Mouse (Mus musculus) T-cell, adult 2 months (primary cell): ENCODE results near the gene Qtrt1.

Experiments
- DNase-seq: peaks from one replicate; pipeline ENCODE4 v3.0.0; 2022; ENCODE audit warnings: low spot score

The Qtrt1 gene

GRCm38 (mm10) chr9:21411669-21412550, at the start of gene Qtrt1:
Gene Qtrt1, plus strand, starts transcription at chr9:21411837.
- DNase-seq: peak; percentile 86

DNA sequence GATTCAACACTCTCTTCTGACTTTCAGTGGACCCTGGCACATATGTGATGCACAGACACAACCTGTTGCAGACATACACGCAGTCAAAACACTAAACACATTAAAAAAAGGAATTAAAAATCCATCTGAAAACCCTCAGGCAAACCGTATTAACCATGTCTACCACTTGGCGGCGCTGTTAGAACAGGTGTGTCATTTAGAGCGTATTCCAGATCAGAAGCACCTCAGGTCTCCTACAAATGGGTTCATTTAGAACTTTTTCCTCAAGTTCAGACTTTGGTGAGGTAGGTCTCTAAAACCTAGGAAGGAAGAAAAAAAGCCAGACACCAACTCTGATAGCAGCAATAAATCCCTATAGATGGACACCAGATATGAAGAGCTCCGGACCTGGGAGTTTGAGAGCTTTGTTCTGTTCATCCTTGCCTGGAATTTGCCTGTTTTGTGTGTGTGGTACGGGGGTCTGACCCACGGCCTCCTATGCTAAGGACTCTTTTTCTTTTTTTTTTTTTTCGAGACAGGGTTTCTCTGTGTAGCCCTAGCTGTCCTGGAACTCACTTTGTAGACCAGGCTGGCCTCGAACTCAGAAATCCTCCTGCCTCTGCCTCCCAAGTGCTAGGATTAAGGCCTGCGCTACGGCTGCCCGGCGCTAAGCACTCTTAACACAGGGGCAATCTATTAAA, 45.0 kb upstream of the Qtrt1 start:
- DNase-seq: peak; percentile 75

GRCm38 (mm10) chr9:21367357-21368111, 44.1 kb upstream of the Qtrt1 start, which contains the start of gene Ilf3:
Gene Ilf3, plus strand, starts transcription at chr9:21367871.
- peak; percentile 100 for DNase-seq

- peak; percentile 81 for DNase-seq
Observed at GRCm38 (mm10) chr9:21368131-21368584, 43.5 kb upstream of the Qtrt1 start.

GRCm38 (mm10) chr9:21369080-21369479, 42.6 kb upstream of the Qtrt1 start:
- DNase-seq: no peak

- DNase-seq: no peak
Observed at GRCm38 (mm10) chr9:21370876-21371275, 40.8 kb upstream of the Qtrt1 start.

GRCm38 (mm10) chr9:21372508-21372907, 39.1 kb upstream of the Qtrt1 start:
- no peak for DNase-seq

DNA sequence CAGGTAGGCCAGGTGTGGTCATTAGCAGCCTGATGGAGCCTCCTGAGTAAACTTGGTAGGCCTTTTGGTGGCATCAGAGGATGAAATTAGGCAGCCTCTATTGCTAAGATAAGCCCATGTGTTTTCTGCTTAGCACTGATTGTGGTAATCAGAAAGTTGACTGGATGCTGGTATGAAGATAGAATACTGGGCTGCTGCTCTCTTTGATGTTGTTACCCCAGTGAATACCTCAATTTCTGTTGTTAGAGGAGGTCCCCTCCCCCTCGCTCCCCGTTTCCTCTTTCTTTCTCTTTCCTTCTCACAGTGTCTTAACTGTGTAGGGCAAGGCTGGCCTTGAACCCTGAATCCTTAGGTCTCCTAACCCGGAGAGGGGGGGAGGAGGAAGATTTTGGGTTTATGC, 32.4 kb upstream of the Qtrt1 start:
- DNase-seq: peak; percentile 43

- no peak for DNase-seq
Observed at GRCm38 (mm10) chr9:21380868-21381267, 30.8 kb upstream of the Qtrt1 start.

GRCm38 (mm10) chr9:21383966-21384365, 27.7 kb upstream of the Qtrt1 start:
- DNase-seq: no peak

- no peak for DNase-seq
Observed at GRCm38 (mm10) chr9:21392646-21393175, 18.9 kb upstream of the Qtrt1 start.

DNA sequence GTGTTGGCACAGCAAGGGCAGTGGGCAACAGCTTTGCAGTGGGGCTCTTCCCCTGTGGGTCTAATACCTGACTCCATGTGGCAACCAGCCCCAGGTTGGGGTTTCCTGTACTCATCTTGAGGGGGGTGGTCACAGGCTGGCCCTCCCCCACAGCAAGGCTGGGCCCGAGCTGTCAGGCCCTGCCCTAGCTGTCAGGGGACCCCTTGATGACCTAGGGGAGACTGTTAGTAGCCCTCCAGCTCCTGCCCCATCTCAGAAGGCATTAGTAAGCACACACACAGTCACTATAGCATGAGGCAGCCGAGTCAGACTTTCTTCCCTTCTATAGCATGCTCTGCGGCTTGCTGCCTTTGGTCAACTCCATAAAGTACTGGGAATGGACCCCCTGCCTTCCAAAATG, 15.9 kb upstream of the Qtrt1 start:
- no peak for DNase-seq

- DNase-seq: no peak
Observed at GRCm38 (mm10) chr9:21397170-21397569, 14.5 kb upstream of the Qtrt1 start.

- no peak for DNase-seq
Observed at GRCm38 (mm10) chr9:21401042-21401441, 10.6 kb upstream of the Qtrt1 start.

DNA sequence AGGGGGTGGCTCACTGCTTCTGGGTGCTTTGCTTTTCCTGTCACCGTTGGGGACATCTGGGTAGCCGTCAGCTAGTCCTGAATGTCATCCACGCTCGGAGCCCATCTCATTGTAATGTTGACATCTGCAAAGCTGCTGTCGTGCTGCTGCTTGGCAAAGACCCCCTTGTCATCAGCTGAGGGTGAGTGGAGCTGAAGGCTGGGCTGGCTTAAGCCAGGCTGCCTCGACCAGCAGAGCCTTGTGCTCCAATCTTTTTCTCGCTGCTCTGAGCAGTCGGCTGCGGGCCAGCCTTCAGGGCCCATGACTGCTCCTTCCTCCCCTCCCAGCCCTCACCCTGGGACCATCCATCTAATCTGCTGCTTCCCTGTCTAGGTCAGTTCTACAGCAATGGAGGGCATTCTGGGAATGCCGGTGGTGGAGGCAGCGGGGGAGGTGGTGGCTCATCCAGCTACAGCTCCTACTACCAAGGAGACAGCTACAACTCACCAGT, 8.8 kb upstream of the Qtrt1 start:
- DNase-seq: no peak

- no peak for DNase-seq
Observed at GRCm38 (mm10) chr9:21403745-21404144, 7.9 kb upstream of the Qtrt1 start.

GRCm38 (mm10) chr9:21405525-21405924, 6.1 kb upstream of the Qtrt1 start:
- DNase-seq: no peak

GRCm38 (mm10) chr9:21407951-21408350, 3.7 kb upstream of the Qtrt1 start:
- DNase-seq: no peak

DNA sequence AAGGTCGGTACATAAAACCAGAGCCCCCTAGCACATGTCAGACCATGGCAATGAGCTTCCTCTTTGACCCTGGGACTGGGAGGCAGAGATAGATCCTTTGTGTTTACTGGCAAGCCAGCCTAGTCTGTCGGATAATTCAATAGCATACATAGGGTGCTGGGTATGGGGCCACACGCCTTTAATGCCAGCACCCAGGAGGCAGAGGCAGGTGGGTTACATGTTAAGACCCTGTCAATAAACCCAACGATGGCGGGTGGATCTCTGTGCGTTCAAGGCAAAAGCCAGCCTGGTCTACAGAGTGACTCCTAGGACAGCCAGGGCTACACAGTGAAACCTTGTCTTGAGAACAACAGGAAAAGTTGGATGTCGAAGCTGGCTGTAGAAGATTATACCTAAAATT, 3.0 kb upstream of the Qtrt1 start:
- no peak for DNase-seq

DNA sequence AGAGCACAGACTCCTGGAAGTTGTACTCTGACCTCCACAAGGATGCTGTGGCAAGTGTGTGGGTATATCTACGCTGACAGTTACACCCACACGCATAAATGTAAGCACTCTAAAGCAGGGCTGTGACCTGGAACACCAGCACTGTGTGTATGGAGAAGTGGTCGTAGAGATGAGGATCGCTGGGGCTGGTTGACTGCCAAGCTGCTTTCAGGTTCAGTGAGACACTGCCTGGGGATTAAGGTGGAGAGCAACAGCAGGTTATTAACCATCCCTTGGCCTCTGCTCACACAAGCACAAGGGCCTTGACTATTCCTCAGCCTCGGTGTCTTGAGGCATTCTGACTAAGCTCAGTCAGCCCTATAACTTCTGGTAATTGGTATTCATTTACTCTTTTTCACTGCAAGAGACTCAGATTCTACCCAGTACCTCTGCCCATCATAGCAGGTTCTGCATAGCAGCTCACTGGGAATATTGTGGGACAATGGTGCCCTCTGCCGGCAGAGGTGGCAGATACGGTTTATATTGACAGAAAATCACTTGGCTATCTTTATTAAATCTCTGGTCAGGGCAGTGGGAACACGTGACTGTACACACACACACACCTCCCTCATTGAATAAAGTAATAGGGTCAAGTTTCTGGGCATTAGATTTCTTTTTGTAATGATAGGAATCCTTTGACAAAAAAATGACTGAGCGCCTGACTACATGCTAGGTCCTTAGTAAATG, 1.9 kb upstream of the Qtrt1 start:
- DNase-seq: peak; percentile 78

DNA sequence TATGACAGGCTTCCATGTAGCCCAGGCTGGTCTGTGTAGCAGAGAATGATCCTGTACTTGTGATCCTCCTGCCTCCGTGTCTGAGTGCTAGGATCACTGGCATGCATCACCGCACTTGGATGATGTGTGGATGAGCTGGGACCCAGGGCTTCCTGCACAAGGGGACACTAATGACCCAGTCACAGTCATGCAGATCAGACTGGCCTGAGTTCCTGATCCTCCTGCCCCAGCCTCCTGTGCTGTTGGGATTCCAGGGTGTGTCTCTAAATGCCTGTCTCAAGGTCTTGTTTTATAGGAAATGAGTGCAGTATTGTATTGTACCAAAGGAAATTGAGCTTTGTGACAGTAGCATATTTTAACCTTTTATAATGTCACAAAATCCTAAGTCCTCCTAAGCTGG, 6.2 kb downstream of the Qtrt1 start:
- no peak for DNase-seq
